ENCODE assay signal across 32 mouse cellular contexts in genomic region chr1:182005831-182006230, GRCm38 (mm10). TPM values are rescaled to one million over a fixed set of nuclear protein-coding genes. Genes with fewer than 3 reads are reported as not detected.
DNase-seq lines count a peak whose midpoint lies in the region; ATAC-seq and TF ChIP-seq lines count a peak whose summit lies in the region.
"Had no signal": no experiment of that assay in that cellular context is flagged by ENCODE, and none has a peak within 500 bp of the region (broad histone marks: within the 10 kb centered on the region; RNA-seq: fewer than 3 reads in every experiment).

No protein-coding gene starts in this region.

- peak; percentile 63 for ATAC-seq in G1E (ENCODE audit: extremely low read depth, insufficient number of reproducible peaks, low FRiP score, poor library complexity, severe bottlenecking)
- peak; percentile 99 for ATAC-seq in common myeloid progenitor, adult 5-6 weeks (replicated peaks; ENCODE audit: low read depth, poor library complexity, severe bottlenecking)
- peak; percentile 77 for ATAC-seq in megakaryocyte progenitor cell, adult 5-6 weeks (replicated peaks; ENCODE audit: poor library complexity)
- no peak for ATAC-seq in kidney, embryonic 15.5 days (replicated peaks; ENCODE audit: low FRiP score)
- no peak for ATAC-seq in forebrain, embryonic 14.5 days
- ATAC-seq: activated CD4-positive, CD25-positive, alpha-beta regulatory T cell, adult 4 months; forebrain, embryonic 16.5 days; hindbrain, embryonic 16.5 days; intestine, embryonic 15.5 days had no signal

- no peak overlapping the region for H3K4me3 ChIP-seq in G1E (ENCODE audit: low read depth, low read length)
- H3K4me3 ChIP-seq in kidney, embryonic 15.5 days (replicated peaks): no peak overlapping the region
- H3K4me3 ChIP-seq in forebrain, embryonic 14.5 days (ENCODE audit: low read depth, low read length): no peak overlapping the region
- H3K4me3 ChIP-seq: embryonic facial prominence, embryonic 10.5 days; embryonic facial prominence, embryonic 13.5 days; erythroblast, embryonic 14.5 days; forebrain, embryonic 12.5 days; heart, embryonic 13.5 days; hindbrain, embryonic 13.5 days; intestine, embryonic 15.5 days had no signal

- H3K4me1 ChIP-seq in G1E (ENCODE audit: insufficient read depth, low read depth, low read length): peaks cover 5% of the 10 kb centered on the region
- no peaks in the 10 kb centered on the region for H3K4me1 ChIP-seq in kidney, embryonic 15.5 days
- H3K4me1 ChIP-seq in forebrain, embryonic 14.5 days (ENCODE audit: control insufficient read depth, insufficient read depth, low read length): no peaks in the 10 kb centered on the region
- H3K4me1 ChIP-seq: embryonic facial prominence, embryonic 10.5 days; forebrain, embryonic 12.5 days; intestine, embryonic 15.5 days had no signal

- no peak for TF ChIP-seq CTCF in G1E (IDR thresholded peaks at IDR 0.05; ENCODE audit: low read depth, low read length)

- H3K27ac ChIP-seq in kidney, embryonic 15.5 days: no peak overlapping the region
- no peak overlapping the region for H3K27ac ChIP-seq in forebrain, embryonic 14.5 days (ENCODE audit: low read depth, low read length)
- H3K27ac ChIP-seq: embryonic facial prominence, embryonic 10.5 days; embryonic facial prominence, embryonic 13.5 days; forebrain, embryonic 12.5 days; heart, embryonic 13.5 days; hindbrain, embryonic 13.5 days; intestine, embryonic 15.5 days had no signal

- H3K9me3 ChIP-seq in G1E (replicated peaks): no peaks in the 10 kb centered on the region
- no peaks in the 10 kb centered on the region for H3K9me3 ChIP-seq in kidney, embryonic 15.5 days (replicated peaks)
- no peaks in the 10 kb centered on the region for H3K9me3 ChIP-seq in forebrain, embryonic 14.5 days (replicated peaks; ENCODE audit: control insufficient read depth, low read length)
- H3K9me3 ChIP-seq: embryonic facial prominence, embryonic 10.5 days; embryonic facial prominence, embryonic 13.5 days; forebrain, embryonic 12.5 days; heart, embryonic 13.5 days; hindbrain, embryonic 13.5 days; intestine, embryonic 15.5 days had no signal

- DNase-seq in A20 (ENCODE audit: low read depth, low spot score): peak; percentile 68
- no peak for DNase-seq in G1E (ENCODE audit: low spot score)
- no peak for DNase-seq in gastrocnemius, postnatal 4 days (ENCODE audit: low spot score in 2 of 2)
- no peak for DNase-seq in forebrain, embryonic 14.5 days (ENCODE audit: low spot score)
- no peak for DNase-seq in left cerebral cortex, adult 8-10 months (ENCODE audit: low spot score in 2 of 2)
- DNase-seq: adrenal gland, postnatal 10 days; adrenal gland, postnatal 36 days; B cell, adult 2 months; cerebellum, adult 11 months; cerebellum, adult 2 months; cerebellum, adult 9-11 months; cerebellum, postnatal 25 days; embryo, embryonic 11 days; gastrocnemius, postnatal 10 days; gastrocnemius, postnatal 36 days; heart, adult 18-20 months; heart, postnatal 14 days; heart, postnatal 4 days; kidney, adult 11 months had no signal

- H3K36me3 ChIP-seq in G1E (replicated peaks): no peaks in the 10 kb centered on the region
- peaks cover 15% of the 10 kb centered on the region; the same call in 1 of the 2 replicates for H3K36me3 ChIP-seq in kidney, embryonic 15.5 days
- H3K36me3 ChIP-seq in forebrain, embryonic 14.5 days (ENCODE audit: control insufficient read depth, insufficient read depth, low read length): 0 out of 2 replicates have a peak, but pooled peaks cover 11% of the 10 kb centered on the region

- H3K9ac ChIP-seq in kidney, embryonic 15.5 days: no peak overlapping the region
- no peak overlapping the region for H3K9ac ChIP-seq in forebrain, embryonic 14.5 days (ENCODE audit: low read length)
- H3K9ac ChIP-seq: embryonic facial prominence, embryonic 13.5 days; forebrain, embryonic 12.5 days; heart, embryonic 13.5 days; hindbrain, embryonic 13.5 days; intestine, embryonic 15.5 days had no signal

- 84% methylated on average over 1 of the region's 1 CpGs for WGBS in kidney, embryonic 15.5 days
- 81% methylated on average over 1 of the region's 1 CpGs for WGBS in forebrain, embryonic 14.5 days

- no peak overlapping the region for H3K4me2 ChIP-seq in kidney, embryonic 15.5 days
- H3K4me2 ChIP-seq in forebrain, embryonic 14.5 days (ENCODE audit: low read length): no peak overlapping the region
- H3K4me2 ChIP-seq: embryonic facial prominence, embryonic 13.5 days; forebrain, embryonic 12.5 days; heart, embryonic 13.5 days; hindbrain, embryonic 13.5 days; intestine, embryonic 15.5 days had no signal

- no peaks in the 10 kb centered on the region; the same call in 1 of the 2 replicates for H3K27me3 ChIP-seq in G1E (ENCODE audit: insufficient read depth, low read length)
- H3K27me3 ChIP-seq in kidney, embryonic 15.5 days: no peaks in the 10 kb centered on the region
- no peaks in the 10 kb centered on the region for H3K27me3 ChIP-seq in forebrain, embryonic 14.5 days (replicated peaks; ENCODE audit: control insufficient read depth, insufficient read depth, low read length)
- H3K27me3 ChIP-seq: embryonic facial prominence, embryonic 13.5 days; forebrain, embryonic 12.5 days; heart, embryonic 13.5 days; hindbrain, embryonic 13.5 days; intestine, embryonic 15.5 days had no signal

RNA-seq across cellular contexts. Expression of gene Enah, which starts 14.0 kb away (rescaled TPM):
- total RNA-seq in G1E (2014; fragmentation: Nextera tagmentation) (not detected in 2 replicates), G1E (2017) (0.12 and 0.87 TPM in 2 replicates)
- polyA plus RNA-seq in G1E (2012): not detected in 2 replicates
- 0.09 and 0.15 TPM in 2 replicates for total RNA-seq in common myeloid progenitor, adult 5-6 weeks (2017)
- 2.5 and 3.3 TPM in 2 replicates for total RNA-seq in megakaryocyte progenitor cell, adult 5-6 weeks (2015)
- 4.1 and 6.1 TPM in 2 replicates for total RNA-seq in megakaryocyte progenitor cell, adult 5-6 weeks (2017)
- 14.5 and 17.3 TPM in 2 replicates for polyA plus RNA-seq in kidney, embryonic 15.5 days (2015; fragmentation: Nextera tagmentation; extraction: Ambion mirVana)
- 100 to 1,000 TPM; 164 to 179 TPM for total RNA-seq in gastrocnemius, postnatal 4 days (2021)
- 19.9 and 24.7 TPM in 2 replicates for polyA plus RNA-seq in forebrain, embryonic 14.5 days (2014; fragmentation: Nextera tagmentation; extraction: Ambion mirVana)
- 100 to 1,000 TPM; 153 to 192 (median 162) TPM for total RNA-seq in left cerebral cortex, adult 8-10 months (2022)

Comparison
In these comparisons a context has a peak if more than half of its experiments do, and no peak if none do; other contexts are left out.
1. ATAC-seq: peak in G1E (single experiment), common myeloid progenitor, adult 5-6 weeks (single experiment) and megakaryocyte progenitor cell, adult 5-6 weeks (single experiment); none in kidney, embryonic 15.5 days (single experiment) and forebrain, embryonic 14.5 days (single experiment).
2. RNA of gene Enah, which starts 14.0 kb away (total RNA-seq): 164 to 179 TPM in gastrocnemius, postnatal 4 days and 153 to 192 TPM in left cerebral cortex, adult 8-10 months; 2.5 to 6.1 TPM in megakaryocyte progenitor cell, adult 5-6 weeks, 0.12 to 0.87 TPM in G1E and 0.09 to 0.15 TPM in common myeloid progenitor, adult 5-6 weeks; every median in the first group is over 10 times any median in the second.